Mouse (Mus musculus): Measurements from ENCODE around the gene Icos. TPM values are rescaled to one million over a fixed set of nuclear protein-coding genes. Genes with fewer than 3 reads are reported as not detected.

Gene Icos
- polyA plus RNA-seq, 1 experiment from 2014 or later, result not detected

- no peaks in the 10 kb centered on the region for H3K36me3 ChIP-seq (ENCODE audit: control insufficient read depth, insufficient read depth, low read length)
- H3K27ac ChIP-seq (ENCODE audit: low read depth, low read length), result no peak overlapping the region
- H3K9ac ChIP-seq (ENCODE audit: low read length), result no peak overlapping the region
- H3K4me3 ChIP-seq (ENCODE audit: low read depth, low read length), result no peak overlapping the region
- H3K4me2 ChIP-seq (ENCODE audit: low read depth, low read length, severe bottlenecking), result no peak overlapping the region
- H3K9me3 ChIP-seq (ENCODE audit: control insufficient read depth, low read length), result no peaks in the 10 kb centered on the region
- 90% methylated on average over 5 of the region's 5 CpGs for WGBS
- ATAC-seq (replicated peaks; ENCODE audit: low FRiP score) (no peak), DNase-seq (ENCODE audit: low spot score) (no peak)
- H3K4me1 ChIP-seq (replicated peaks; ENCODE audit: control insufficient read depth, insufficient read depth, low read length), result no peaks in the 10 kb centered on the region
- no peaks in the 10 kb centered on the region for H3K27me3 ChIP-seq (ENCODE audit: control insufficient read depth, insufficient read depth, low read length)
These were observed 2.0 kb upstream of the Icos start for GRCm38 (mm10) chr1:60975646-60976294.

DNA sequence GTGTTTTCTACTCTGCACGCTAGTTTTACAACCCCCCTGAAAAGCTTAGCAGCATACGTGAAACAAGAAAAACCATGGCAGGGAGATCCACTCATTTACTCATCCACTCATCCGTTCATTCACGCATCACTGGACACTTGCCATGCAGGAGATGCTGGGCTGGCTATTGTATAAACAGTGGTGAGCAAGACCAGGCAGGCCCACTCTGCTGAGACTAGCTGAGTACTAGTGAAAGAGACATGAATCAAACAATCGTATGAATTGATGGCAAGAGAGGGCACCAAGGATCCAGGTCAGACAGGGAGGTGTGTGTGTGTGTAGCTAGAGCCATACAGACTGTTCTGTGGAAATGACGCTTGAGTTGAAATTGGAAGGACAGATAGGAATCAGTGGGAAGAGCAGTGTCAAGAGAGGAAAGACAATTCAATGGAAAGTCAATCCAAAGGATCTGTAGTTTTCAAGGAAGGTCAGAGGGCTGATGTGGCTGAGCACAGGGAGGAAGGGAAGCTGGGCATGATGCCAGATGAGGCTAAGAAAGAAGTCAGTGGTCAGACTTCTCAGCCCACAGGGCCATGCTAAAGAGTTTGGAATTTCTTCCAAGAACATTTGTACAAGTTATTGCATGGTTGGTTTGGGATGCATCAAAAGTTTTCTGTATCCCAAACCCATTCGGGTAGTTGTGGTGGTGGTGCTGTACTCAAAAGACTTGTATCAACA, 1.6 kb downstream of the Icos start:
- no peak overlapping the region for H3K4me2 ChIP-seq (ENCODE audit: low read depth, low read length, severe bottlenecking)
- H3K27ac ChIP-seq (ENCODE audit: low read depth, low read length), result no peak overlapping the region
- no peak overlapping the region for H3K9ac ChIP-seq (ENCODE audit: low read length)
- no peaks in the 10 kb centered on the region for H3K4me1 ChIP-seq (replicated peaks; ENCODE audit: control insufficient read depth, insufficient read depth, low read length)
- no peaks in the 10 kb centered on the region for H3K27me3 ChIP-seq (ENCODE audit: control insufficient read depth, insufficient read depth, low read length)
- WGBS, result 53% methylated on average over 7 of the region's 7 CpGs
- no peak overlapping the region for H3K4me3 ChIP-seq (ENCODE audit: low read depth, low read length)
- no peak for ATAC-seq (replicated peaks; ENCODE audit: low FRiP score)
- H3K36me3 ChIP-seq (ENCODE audit: control insufficient read depth, insufficient read depth, low read length), result no peaks in the 10 kb centered on the region
- no peak for DNase-seq (ENCODE audit: low spot score)
- H3K9me3 ChIP-seq (ENCODE audit: control insufficient read depth, low read length), result no peaks in the 10 kb centered on the region

DNA sequence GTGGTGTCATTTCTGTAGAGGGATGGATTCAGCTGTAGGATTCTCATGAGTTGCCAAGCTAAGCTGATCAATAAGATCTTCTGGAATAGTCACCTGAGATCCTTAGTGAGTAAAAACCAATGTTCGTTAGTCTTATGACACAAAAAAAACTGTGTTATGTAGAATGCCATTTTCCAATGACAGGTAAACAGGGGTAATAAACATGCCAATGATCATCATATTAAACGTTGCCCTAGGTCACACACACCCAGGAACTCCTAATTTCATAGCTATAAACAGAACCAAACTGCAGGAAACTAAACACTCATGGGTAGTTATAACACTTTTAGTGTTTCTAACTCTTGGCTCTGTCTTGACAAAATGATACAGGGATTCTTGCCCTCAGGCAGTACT, 2.1 kb downstream of the Icos start:
- Histone ChIP-seq H3K4me1 (replicated peaks; ENCODE audit: control insufficient read depth, insufficient read depth, low read length) (no peaks in the 10 kb centered on the region), H3K4me2 (ENCODE audit: low read depth, low read length, severe bottlenecking) (no peak overlapping the region), H3K27ac (ENCODE audit: low read depth, low read length) (no peak overlapping the region), H3K27me3 (ENCODE audit: control insufficient read depth, insufficient read depth, low read length) (no peaks in the 10 kb centered on the region), H3K4me3 (ENCODE audit: low read depth, low read length) (no peak overlapping the region), H3K36me3 (ENCODE audit: control insufficient read depth, insufficient read depth, low read length) (no peaks in the 10 kb centered on the region), H3K9ac (ENCODE audit: low read length) (no peak overlapping the region), H3K9me3 (ENCODE audit: control insufficient read depth, low read length) (no peaks in the 10 kb centered on the region)
- 92% methylated on average over 2 of the region's 2 CpGs for WGBS
- DNase-seq (ENCODE audit: low spot score) (no peak), ATAC-seq (replicated peaks; ENCODE audit: low FRiP score) (no peak)

DNA sequence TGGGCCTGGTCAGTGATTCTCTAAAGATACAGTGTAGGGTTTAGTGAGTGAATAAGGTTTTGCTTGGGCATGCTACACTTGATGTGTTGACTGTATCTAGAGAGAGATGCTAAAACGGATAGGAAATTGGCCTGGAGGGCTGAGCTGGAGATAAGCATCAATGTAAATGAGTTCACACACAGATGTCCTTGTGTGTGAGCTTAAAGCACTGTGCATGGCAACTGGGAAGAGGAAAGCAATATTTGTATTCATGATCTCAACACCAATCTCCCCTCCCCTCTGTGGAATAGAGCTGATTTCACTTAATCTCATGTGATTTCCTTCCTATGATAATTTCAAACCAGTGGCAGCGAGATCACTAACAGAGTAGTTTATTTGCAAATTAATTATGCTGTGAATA, 7.3 kb downstream of the Icos start:
- DNase-seq (ENCODE audit: low spot score), result no peak
- H3K4me3 ChIP-seq (ENCODE audit: low read depth, low read length), result no peak overlapping the region
- H3K9me3 ChIP-seq (ENCODE audit: control insufficient read depth, low read length), result no peaks in the 10 kb centered on the region

DNA sequence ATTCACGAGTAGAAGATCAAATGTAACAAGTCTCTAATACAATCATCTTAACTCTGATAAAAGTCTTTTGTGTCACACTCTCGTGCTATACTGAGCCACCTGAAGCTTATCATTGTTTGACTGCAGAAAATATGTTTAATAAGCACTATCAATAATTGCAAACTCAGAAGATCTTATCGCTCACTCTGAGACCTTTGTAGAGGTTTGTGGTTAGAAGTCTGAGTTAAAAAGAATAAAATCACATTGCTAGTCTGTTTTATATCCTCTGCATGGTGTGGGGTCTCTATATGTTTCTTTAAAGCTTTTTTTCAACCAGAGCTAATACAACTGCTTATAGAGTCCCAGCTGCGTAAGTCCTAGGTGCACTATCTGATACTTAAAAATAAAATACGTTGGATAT, 8.4 kb downstream of the Icos start:
- ATAC-seq (replicated peaks; ENCODE audit: low FRiP score), result no peak
- H3K36me3 ChIP-seq (ENCODE audit: control insufficient read depth, insufficient read depth, low read length), result no peaks in the 10 kb centered on the region
- H3K4me3 ChIP-seq (ENCODE audit: low read depth, low read length), result no peak overlapping the region
- H3K4me1 ChIP-seq (replicated peaks; ENCODE audit: control insufficient read depth, insufficient read depth, low read length), result no peaks in the 10 kb centered on the region
- H3K9me3 ChIP-seq (ENCODE audit: control insufficient read depth, low read length), result no peaks in the 10 kb centered on the region
- H3K27ac ChIP-seq (ENCODE audit: low read depth, low read length), result no peak overlapping the region
- H3K4me2 ChIP-seq (ENCODE audit: low read depth, low read length, severe bottlenecking), result no peak overlapping the region
- no peak for DNase-seq (ENCODE audit: low spot score)
- no peaks in the 10 kb centered on the region for H3K27me3 ChIP-seq (ENCODE audit: control insufficient read depth, insufficient read depth, low read length)
- 82% methylated on average over 5 of the region's 5 CpGs for WGBS
- no peak overlapping the region for H3K9ac ChIP-seq (ENCODE audit: low read length)

More for the DNA sequence above, 7.3 kb downstream of the Icos start:
- Histone ChIP-seq H3K27ac (ENCODE audit: low read depth, low read length) (no peak overlapping the region), H3K4me1 (replicated peaks; ENCODE audit: control insufficient read depth, insufficient read depth, low read length) (no peaks in the 10 kb centered on the region), H3K27me3 (ENCODE audit: control insufficient read depth, insufficient read depth, low read length) (no peaks in the 10 kb centered on the region), H3K4me2 (ENCODE audit: low read depth, low read length, severe bottlenecking) (no peak overlapping the region), H3K36me3 (ENCODE audit: control insufficient read depth, insufficient read depth, low read length) (no peaks in the 10 kb centered on the region), H3K9ac (ENCODE audit: low read length) (no peak overlapping the region)
- ATAC-seq (replicated peaks; ENCODE audit: low FRiP score), result no peak
- 76% methylated on average over 2 of the region's 2 CpGs for WGBS

DNA sequence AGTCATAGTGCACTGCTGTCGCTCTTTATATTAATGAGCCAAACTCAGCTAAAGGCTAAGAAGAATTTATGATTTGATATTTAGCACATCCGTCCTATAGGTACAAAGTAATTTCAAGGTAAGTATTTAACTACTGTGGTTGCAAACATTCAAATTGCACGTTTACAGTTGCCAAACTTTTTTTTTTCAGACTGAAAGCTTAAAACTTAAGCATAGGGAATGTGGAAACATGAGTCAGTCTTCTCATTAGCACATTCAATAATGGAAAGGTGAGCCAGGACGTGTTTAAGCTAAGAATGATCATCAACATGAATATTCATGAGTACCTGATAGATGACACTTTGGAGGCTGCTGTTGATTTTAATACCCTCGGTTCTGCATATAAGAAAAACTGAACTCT, 11.4 kb downstream of the Icos start:
- no peaks in the 10 kb centered on the region for H3K27me3 ChIP-seq (ENCODE audit: control insufficient read depth, insufficient read depth, low read length)
- no peak overlapping the region for H3K9ac ChIP-seq (ENCODE audit: low read length)
- H3K9me3 ChIP-seq (ENCODE audit: control insufficient read depth, low read length), result no peaks in the 10 kb centered on the region
- H3K4me3 ChIP-seq (ENCODE audit: low read depth, low read length), result no peak overlapping the region
- no peak overlapping the region for H3K27ac ChIP-seq (ENCODE audit: low read depth, low read length)
- ATAC-seq (replicated peaks; ENCODE audit: low FRiP score) (no peak), DNase-seq (ENCODE audit: low spot score) (no peak)
- 81% methylated on average over 5 of the region's 5 CpGs for WGBS
- H3K4me2 ChIP-seq (ENCODE audit: low read depth, low read length, severe bottlenecking), result no peak overlapping the region
- no peaks in the 10 kb centered on the region for H3K4me1 ChIP-seq (replicated peaks; ENCODE audit: control insufficient read depth, insufficient read depth, low read length)
- no peaks in the 10 kb centered on the region for H3K36me3 ChIP-seq (ENCODE audit: control insufficient read depth, insufficient read depth, low read length)

GRCm38 (mm10) chr1:60990305-60990704, 12.6 kb downstream of the Icos start:
- Histone ChIP-seq H3K4me1 (replicated peaks; ENCODE audit: control insufficient read depth, insufficient read depth, low read length) (no peaks in the 10 kb centered on the region), H3K9me3 (ENCODE audit: control insufficient read depth, low read length) (no peaks in the 10 kb centered on the region), H3K27me3 (ENCODE audit: control insufficient read depth, insufficient read depth, low read length) (no peaks in the 10 kb centered on the region), H3K27ac (ENCODE audit: low read depth, low read length) (no peak overlapping the region), H3K9ac (ENCODE audit: low read length) (no peak overlapping the region), H3K4me3 (ENCODE audit: low read depth, low read length) (no peak overlapping the region), H3K36me3 (ENCODE audit: control insufficient read depth, insufficient read depth, low read length) (no peaks in the 10 kb centered on the region), H3K4me2 (ENCODE audit: low read depth, low read length, severe bottlenecking) (no peak overlapping the region)
- DNase-seq (ENCODE audit: low spot score) (no peak), ATAC-seq (replicated peaks; ENCODE audit: low FRiP score) (no peak)
- 71% methylated on average over 8 of the region's 8 CpGs for WGBS

DNA sequence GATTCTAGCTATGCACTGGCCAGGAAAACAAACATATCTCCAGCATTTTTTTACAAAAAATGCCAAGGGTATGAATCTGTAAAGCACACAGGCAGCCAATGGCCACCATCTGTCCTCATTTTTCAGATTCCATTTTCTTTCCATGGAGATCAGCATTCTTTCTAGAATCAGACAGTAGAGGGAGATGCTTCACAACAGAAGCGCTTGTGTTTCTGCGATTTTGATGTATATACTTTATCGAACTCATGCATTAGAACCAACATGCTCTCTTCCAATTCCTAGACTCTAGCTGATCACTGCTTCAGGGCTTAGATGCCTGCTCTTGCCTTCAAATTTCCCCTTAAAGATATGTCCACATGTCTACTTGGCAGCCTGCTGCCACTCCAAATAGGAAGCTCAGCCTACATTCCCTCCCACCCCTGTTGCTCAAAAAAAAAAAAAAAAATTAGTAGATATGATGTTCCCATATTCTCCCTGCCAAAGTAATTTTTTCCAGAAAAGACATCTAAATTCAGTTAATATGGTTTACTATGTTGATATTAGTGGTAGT, 20.4 kb downstream of the Icos start:
- WGBS, result 96% methylated on average over 3 of the region's 3 CpGs
- no peak for ATAC-seq (replicated peaks; ENCODE audit: low FRiP score)

GRCm38 (mm10) chr1:60998689-60999088, 21.0 kb downstream of the Icos start:
- Histone ChIP-seq H3K9ac (ENCODE audit: low read length) (no peak overlapping the region), H3K4me2 (ENCODE audit: low read depth, low read length, severe bottlenecking) (no peak overlapping the region), H3K4me3 (ENCODE audit: low read depth, low read length) (no peak overlapping the region), H3K4me1 (replicated peaks; ENCODE audit: control insufficient read depth, insufficient read depth, low read length) (no peaks in the 10 kb centered on the region), H3K27ac (ENCODE audit: low read depth, low read length) (no peak overlapping the region), H3K36me3 (ENCODE audit: control insufficient read depth, insufficient read depth, low read length) (no peaks in the 10 kb centered on the region), H3K27me3 (ENCODE audit: control insufficient read depth, insufficient read depth, low read length) (no peaks in the 10 kb centered on the region), H3K9me3 (ENCODE audit: control insufficient read depth, low read length) (no peaks in the 10 kb centered on the region)
- WGBS, result 82% methylated on average over 2 of the region's 2 CpGs
- DNase-seq (ENCODE audit: low spot score) (no peak), ATAC-seq (replicated peaks; ENCODE audit: low FRiP score) (no peak)

More for the DNA sequence above, 20.4 kb downstream of the Icos start:
- H3K27me3 ChIP-seq (ENCODE audit: control insufficient read depth, insufficient read depth, low read length), result no peaks in the 10 kb centered on the region
- no peaks in the 10 kb centered on the region for H3K4me1 ChIP-seq (replicated peaks; ENCODE audit: control insufficient read depth, insufficient read depth, low read length)
- H3K36me3 ChIP-seq (ENCODE audit: control insufficient read depth, insufficient read depth, low read length), result no peaks in the 10 kb centered on the region
- H3K27ac ChIP-seq (ENCODE audit: low read depth, low read length), result no peak overlapping the region
- DNase-seq (ENCODE audit: low spot score), result no peak
- H3K9me3 ChIP-seq (ENCODE audit: control insufficient read depth, low read length), result no peaks in the 10 kb centered on the region
- H3K4me3 ChIP-seq (ENCODE audit: low read depth, low read length), result no peak overlapping the region
- no peak overlapping the region for H3K9ac ChIP-seq (ENCODE audit: low read length)
- no peak overlapping the region for H3K4me2 ChIP-seq (ENCODE audit: low read depth, low read length, severe bottlenecking)

All from forebrain, embryonic 11.5 days (tissue).